Mouse (Mus musculus) left cerebral cortex, adult 11 months (tissue): ENCODE measurements around the gene Ttc6.

Source experiments
- DNase-seq: peaks from one replicate; pipeline ENCODE4 v3.0.0; 2022; ENCODE audit warnings: low spot score

Gene Ttc6

DNA sequence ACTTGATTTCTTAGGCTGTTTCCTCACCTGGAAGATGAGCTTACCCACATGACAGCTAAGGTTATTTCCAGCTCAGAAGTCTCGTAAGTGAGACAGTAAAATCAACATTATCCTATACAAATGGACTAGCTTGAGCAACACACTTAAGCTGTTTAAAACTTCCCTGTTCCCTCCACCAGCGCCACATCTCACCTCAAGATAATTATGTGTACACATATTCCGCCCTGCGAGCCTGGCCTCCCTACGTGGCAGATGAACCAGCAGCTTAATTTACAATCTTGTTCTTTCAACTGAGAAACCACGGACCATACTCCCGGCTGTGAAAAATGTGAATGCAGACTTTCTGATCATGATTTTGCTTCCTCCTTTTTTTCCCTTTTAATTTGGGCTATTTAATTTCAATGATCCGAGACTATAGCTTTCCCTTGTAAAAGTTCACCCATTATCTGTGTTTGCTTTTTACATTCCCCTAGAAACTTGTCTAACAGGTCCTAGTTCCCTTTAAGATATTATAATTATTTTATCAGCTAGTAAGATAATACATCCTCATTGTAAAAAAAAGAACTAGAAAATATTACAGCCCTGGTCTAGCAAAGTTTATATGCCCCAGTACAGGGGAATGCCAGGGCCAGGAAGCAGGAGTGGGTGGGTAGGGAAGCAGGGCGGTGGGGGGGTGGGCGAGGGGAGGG, 99.2 kb downstream of the Ttc6 start:
- DNase-seq: no peak

DNA sequence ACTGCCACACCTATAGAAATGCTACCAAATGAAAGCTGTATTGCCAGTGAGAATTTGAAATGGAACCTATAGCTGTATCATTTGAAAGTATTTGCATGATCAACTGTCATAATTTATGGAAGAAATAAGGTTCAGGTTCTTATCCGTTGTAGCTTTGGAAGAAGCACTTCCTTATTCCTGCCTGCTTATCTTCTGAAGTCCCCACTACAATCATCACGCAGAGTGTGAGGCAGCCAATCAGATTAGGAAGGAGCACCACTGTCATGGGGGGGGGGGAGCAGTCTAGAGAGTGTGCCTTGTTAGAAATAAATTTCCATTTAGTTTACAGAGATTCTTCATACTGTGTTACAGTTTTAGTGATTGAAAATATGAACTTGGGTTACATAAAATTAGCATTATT, 108.5 kb downstream of the Ttc6 start:
- DNase-seq: no peak

DNA sequence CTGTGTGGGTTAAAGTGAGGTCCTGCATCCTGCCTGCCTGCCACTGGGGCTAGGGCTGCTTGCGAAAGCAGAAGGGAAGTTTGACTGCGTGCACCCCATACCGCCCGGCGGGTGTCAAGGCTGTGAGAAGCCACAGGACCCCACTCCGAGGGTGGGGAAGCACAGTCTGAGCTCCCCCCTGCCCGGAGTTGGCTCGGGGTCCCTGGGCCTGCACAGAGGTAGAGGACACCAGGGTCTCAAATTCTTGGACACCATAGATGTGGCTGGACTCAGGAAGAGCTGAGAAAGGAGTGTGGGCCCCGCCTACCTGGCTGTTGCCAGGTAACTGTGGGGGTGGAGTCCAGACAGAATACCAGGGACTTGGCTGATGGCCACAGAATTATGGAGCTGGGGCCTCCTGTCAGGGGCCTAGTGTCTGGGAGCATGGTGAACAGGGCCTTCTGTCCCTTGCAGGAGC, 121.1 kb downstream of the Ttc6 start:
- DNase-seq: no peak

DNA sequence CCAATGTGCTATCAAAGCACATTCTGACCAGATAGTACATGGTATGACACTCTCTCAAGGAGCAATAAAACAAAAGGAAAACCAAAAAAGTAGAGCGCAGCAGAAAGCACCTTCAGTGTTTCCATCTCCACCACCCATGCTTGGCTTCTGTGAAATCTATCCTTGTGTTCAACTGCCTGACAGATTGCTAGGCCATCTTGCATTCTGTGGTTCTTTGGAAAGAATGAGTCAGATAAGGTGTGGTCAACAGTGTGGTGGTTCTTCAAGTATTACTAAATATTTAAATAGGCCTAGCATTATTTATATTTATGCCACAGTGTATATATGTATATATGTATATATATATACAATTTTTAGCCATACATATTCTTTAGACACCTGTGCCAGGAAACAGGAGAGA, 146.1 kb downstream of the Ttc6 start:
- DNase-seq: no peak

DNA sequence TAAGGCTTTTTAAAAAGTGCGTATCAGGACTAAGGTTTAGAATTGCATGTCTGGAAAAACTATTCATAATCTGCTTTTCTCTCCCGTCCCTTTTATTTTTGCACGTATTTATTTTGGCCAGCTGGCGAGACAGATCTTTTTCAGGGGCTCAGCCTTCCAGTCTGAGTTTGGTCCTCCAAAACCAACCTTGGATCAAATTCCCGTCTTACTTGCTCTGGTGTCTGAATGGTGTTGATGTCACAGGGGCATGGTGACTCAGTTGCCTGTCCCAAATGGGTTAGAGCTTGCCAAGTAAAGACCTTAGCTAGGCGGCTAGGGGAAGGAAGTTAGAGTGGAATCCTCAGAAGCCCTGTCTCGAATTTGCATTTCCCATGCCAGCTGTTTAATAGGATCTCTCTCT, 200.8 kb downstream of the Ttc6 start:
- no peak for DNase-seq

DNA sequence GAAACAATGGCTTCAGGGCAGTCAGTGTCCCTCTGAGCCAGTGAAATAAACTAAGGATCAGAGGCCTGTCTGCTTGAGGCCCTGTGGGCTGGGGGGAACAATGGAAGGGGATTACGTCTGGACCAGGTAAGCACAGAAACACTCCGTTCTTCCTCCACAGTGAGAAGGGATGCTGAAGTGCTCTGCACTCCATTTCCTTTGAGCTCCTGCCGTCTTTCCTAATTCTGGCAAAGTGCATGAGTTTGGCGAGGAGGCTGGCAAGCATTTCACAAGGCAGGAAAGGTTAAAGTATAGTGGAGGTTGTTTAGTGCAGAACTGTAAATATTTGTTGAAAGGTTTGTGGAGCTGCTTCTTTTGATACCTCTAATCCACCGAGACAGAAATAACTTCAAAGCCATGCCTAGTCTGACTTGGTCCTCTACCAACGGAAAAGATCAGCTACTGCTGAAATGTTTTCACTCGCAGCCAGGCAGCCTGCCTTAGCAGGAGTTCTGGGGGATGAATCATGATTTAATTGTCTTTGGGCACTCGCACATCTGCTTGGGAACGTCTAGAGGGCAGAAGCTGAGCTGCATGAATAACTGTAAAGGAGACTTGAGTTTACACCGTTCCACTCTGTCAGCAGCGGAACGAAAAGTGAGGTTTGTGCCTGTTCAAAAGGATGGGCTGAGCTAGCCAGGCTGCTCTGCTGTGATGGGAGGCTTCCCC, 212.5 kb downstream of the Ttc6 start:
- DNase-seq: no peak

DNA sequence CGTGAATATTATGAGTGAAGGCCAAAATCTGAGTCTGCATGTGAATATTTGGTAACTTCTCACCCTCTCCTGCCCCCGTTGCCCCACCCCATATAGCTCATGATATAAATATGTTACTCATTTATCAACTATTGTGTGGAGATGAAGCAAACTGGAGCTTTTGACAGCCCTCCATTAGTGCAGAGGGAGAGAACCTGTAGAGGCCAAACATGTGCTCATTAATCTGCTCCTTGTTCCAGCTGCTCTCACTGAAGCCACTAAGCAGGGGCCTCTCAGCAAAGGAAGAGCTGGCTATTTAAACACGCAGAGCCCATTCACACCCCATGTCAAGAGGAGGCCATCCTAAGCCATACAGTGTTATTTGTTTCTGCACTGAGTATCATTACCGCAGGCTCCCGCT, 218.0 kb downstream of the Ttc6 start:
- DNase-seq: no peak

DNA sequence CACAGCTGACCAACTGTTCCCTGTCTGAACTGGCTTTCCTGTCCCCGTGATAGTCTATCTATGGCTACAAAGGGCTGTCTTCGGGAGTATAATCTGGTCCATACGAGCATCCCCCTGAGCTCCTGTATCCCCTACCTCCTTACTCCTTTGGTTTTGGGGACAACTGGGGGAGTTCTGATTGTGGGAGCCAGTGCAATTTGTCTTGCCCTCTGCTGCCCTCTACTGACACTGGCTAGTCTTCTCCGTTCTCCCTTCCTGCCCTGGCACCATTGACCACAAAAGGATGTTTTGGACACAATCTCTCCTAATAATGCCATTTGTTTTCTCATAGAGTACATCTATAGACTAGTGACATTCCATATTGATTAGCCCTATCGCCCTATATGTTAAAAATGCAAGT, 223.6 kb downstream of the Ttc6 start:
- no peak for DNase-seq
